Comparison of ENCODE assay signal across 23 mouse cellular contexts in the genomic region with DNA sequence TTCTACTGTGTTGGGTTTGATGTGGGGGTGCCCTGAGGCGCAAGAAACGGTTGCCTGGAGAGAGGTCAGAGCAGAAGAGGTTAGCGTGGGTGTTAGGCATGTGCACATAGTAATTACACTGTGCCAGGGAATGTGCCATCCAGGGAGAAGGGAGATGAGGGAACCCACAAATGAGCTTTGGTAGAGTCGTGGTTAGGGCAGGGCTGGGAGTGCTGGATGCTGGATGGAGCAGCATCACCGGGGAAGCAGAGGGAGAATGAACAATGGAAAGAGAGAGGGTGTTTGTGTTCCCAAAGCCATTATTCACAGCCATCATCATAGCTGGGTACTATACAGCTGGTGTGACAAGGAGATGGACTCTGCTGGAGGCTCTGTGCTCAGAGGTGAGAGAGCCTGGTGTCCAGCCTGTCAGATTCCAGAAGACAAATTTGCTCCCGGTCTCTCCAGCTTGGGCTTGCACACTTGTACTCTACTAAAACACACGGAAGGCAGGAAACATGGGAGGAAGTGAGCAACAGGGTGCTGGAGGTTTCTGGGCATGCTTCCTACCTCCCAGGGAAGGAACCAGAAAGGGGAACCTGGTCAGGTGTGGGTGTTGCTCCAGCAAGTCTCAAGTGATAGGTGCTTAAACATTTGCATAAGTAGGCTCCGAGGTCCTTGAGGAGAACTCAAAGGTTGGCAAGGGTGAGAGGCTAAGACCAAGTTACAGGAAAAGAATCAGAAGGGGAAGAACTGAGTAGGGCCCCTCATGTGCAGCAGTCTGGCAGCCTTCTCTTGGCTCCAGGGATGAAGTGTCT. TPM values are rescaled to one million over a fixed set of nuclear protein-coding genes. Genes with fewer than 3 reads are reported as not detected.
A peak's percentile ranks its signal among the peaks of the same experiment; 100 is the strongest.
DNase-seq lines count a peak whose midpoint lies in the region; ATAC-seq and TF ChIP-seq lines count a peak whose summit lies in the region.
"Had no signal": no experiment of that assay in that cellular context is flagged by ENCODE, and none has a peak within 500 bp of the region (broad histone marks: within the 10 kb centered on the region; RNA-seq: fewer than 3 reads in every experiment).

No protein-coding gene starts in this region.

- H3K4me1 ChIP-seq in liver, postnatal 0 days (ENCODE audit: insufficient read depth): peaks cover 13% of the 10 kb centered on the region
- peaks cover 2% of the 10 kb centered on the region; the same call in 1 of the 2 replicates for H3K4me1 ChIP-seq in testis, adult 2 months (ENCODE audit: control insufficient read depth, insufficient read depth, low read length)
- H3K4me1 ChIP-seq in stomach, postnatal 0 days (replicated peaks; ENCODE audit: control insufficient read depth, insufficient read depth): no peaks in the 10 kb centered on the region
- H3K4me1 ChIP-seq: hindbrain, embryonic 15.5 days; limb, embryonic 12.5 days had no signal

- 56% methylated on average over 8 of the region's 8 CpGs for WGBS in liver, postnatal 0 days (ENCODE audit: insufficient replicate concordance)
- 50% methylated on average over 8 of the region's 8 CpGs for WGBS in stomach, postnatal 0 days

- DNase-seq in liver, postnatal 0 days: no peak
- DNase-seq in liver: no peak
- DNase-seq in testis, postnatal 14 days (ENCODE audit: low spot score): no peak
- peak; percentile 50 for DNase-seq in lung, postnatal 25 days (ENCODE audit: low spot score)
- DNase-seq in stomach, postnatal 0 days (ENCODE audit: low spot score): no peak
- no peak for DNase-seq in cerebellum, postnatal 10 days
- DNase-seq in kidney, adult 18-20 months: no peak
- DNase-seq: adrenal gland, adult 8-10 months; cerebellum, adult 8-10 months; forebrain, postnatal 0 days; gastrocnemius, postnatal 36 days; kidney, postnatal 36 days; liver, embryonic 13.5 days; midbrain, embryonic 14.5 days; right cerebral cortex, postnatal 14 days; thymus, adult 2 months; thymus, postnatal 4 days had no signal

- H3K36me3 ChIP-seq in liver, postnatal 0 days (replicated peaks; ENCODE audit: insufficient read depth, low read length): no peaks in the 10 kb centered on the region
- H3K36me3 ChIP-seq in testis, adult 2 months (ENCODE audit: control insufficient read depth, insufficient read depth, low read length): no peaks in the 10 kb centered on the region
- H3K36me3 ChIP-seq in stomach, postnatal 0 days (ENCODE audit: control insufficient read depth, insufficient read depth, low read length): no peaks in the 10 kb centered on the region
- H3K36me3 ChIP-seq: G1E; hindbrain, embryonic 15.5 days; limb, embryonic 12.5 days; liver, embryonic 13.5 days had no signal

- H3K4me2 ChIP-seq in liver, postnatal 0 days (ENCODE audit: low read depth, low read length): no peak overlapping the region
- no peak overlapping the region for H3K4me2 ChIP-seq in stomach, postnatal 0 days (replicated peaks; ENCODE audit: low read depth)
- H3K4me2 ChIP-seq: hindbrain, embryonic 15.5 days; limb, embryonic 12.5 days; liver, embryonic 13.5 days had no signal

- no peak overlapping the region for H3K4me3 ChIP-seq in liver, postnatal 0 days (ENCODE audit: low read depth, low read length)
- peak overlapping the region; percentile 68 for H3K4me3 ChIP-seq in testis, adult 2 months (ENCODE audit: control insufficient read depth, low read depth, low read length)
- H3K4me3 ChIP-seq in stomach, postnatal 0 days (ENCODE audit: low read depth, low read length): no peak overlapping the region
- H3K4me3 ChIP-seq: hindbrain, embryonic 15.5 days; limb, embryonic 12.5 days; liver, embryonic 13.5 days had no signal

- no peaks in the 10 kb centered on the region for H3K27me3 ChIP-seq in liver, postnatal 0 days (ENCODE audit: insufficient read depth, low read length)
- H3K27me3 ChIP-seq in testis, adult 2 months (ENCODE audit: control insufficient read depth, insufficient read depth, low read length): no peaks in the 10 kb centered on the region
- no peaks in the 10 kb centered on the region for H3K27me3 ChIP-seq in stomach, postnatal 0 days (ENCODE audit: control insufficient read depth, insufficient read depth, low read length)
- H3K27me3 ChIP-seq: hindbrain, embryonic 15.5 days; limb, embryonic 12.5 days had no signal

- TF ChIP-seq CTCF in liver, postnatal 0 days (IDR thresholded peaks at IDR 0.05; ENCODE audit: low read depth): no peak
- TF ChIP-seq CTCF in testis, adult 2 months (IDR thresholded peaks at IDR 0.05; ENCODE audit: control insufficient read depth, insufficient read depth, insufficient replicate concordance, low read depth, low read length): no peak
- TF ChIP-seq CTCF in stomach, postnatal 0 days (IDR thresholded peaks at IDR 0.05; ENCODE audit: low read depth): no peak

- TF ChIP-seq EP300 in liver, postnatal 0 days (IDR thresholded peaks at IDR 0.05; ENCODE audit: low read depth): no peak
- TF ChIP-seq EP300 in stomach, postnatal 0 days (optimal IDR thresholded peaks at IDR 0.05): no peak

- H3K27ac ChIP-seq in liver, postnatal 0 days (ENCODE audit: low read depth): 0 out of 2 replicates have a peak overlapping the region, but pooled peaks have one; percentile 3
- no peak overlapping the region for H3K27ac ChIP-seq in testis, adult 2 months (ENCODE audit: control insufficient read depth, insufficient read depth, low read depth, low read length)
- H3K27ac ChIP-seq in stomach, postnatal 0 days (replicated peaks): no peak overlapping the region
- H3K27ac ChIP-seq: hindbrain, embryonic 15.5 days; limb, embryonic 12.5 days; liver, embryonic 13.5 days had no signal

- H3K9me3 ChIP-seq in liver, postnatal 0 days (ENCODE audit: low read length): no peaks in the 10 kb centered on the region
- H3K9me3 ChIP-seq in stomach, postnatal 0 days (ENCODE audit: control insufficient read depth, low read length): no peaks in the 10 kb centered on the region
- H3K9me3 ChIP-seq: G1E; hindbrain, embryonic 15.5 days; limb, embryonic 12.5 days; liver, embryonic 13.5 days had no signal

- H3K9ac ChIP-seq in liver, postnatal 0 days (replicated peaks): no peak overlapping the region
- H3K9ac ChIP-seq in stomach, postnatal 0 days (ENCODE audit: low read length): no peak overlapping the region
- H3K9ac ChIP-seq: forebrain, postnatal 0 days; hindbrain, embryonic 15.5 days; limb, embryonic 12.5 days; liver, embryonic 13.5 days had no signal

- 0 out of 2 replicates have a peak, but pooled peaks have one; percentile 36 for TF ChIP-seq POLR2A in testis, adult 2 months (IDR thresholded peaks at IDR 0.05; ENCODE audit: control insufficient read depth, low read depth, low read length)

- no peak for ATAC-seq in liver, postnatal 0 days
- peak; percentile 24; the same call in 1 of the 2 replicates for ATAC-seq in stomach, postnatal 0 days (ENCODE audit: low FRiP score, low TSS enrichment)
- ATAC-seq: activated CD4-positive, CD25-positive, alpha-beta regulatory T cell, adult 4 months; forebrain, postnatal 0 days had no signal

RNA-seq across cellular contexts. Expression of a gene that starts 6.0 kb away (rescaled TPM):
- polyA plus RNA-seq in liver, postnatal 0 days (2015; fragmentation: Nextera tagmentation; extraction: Ambion mirVana): 18.5 and 21.2 TPM in 2 replicates
- polyA plus RNA-seq in testis, adult 2 months (2012; rRNA removed): 40.9 and 41.4 TPM in 2 replicates
- 25.7 and 27.3 TPM in 2 replicates for polyA plus RNA-seq in stomach, postnatal 0 days (2015; fragmentation: Nextera tagmentation; extraction: Ambion mirVana)

RNA-seq across cellular contexts. Expression of a gene that starts 14.4 kb away (rescaled TPM):
- polyA plus RNA-seq in liver, postnatal 0 days (2015; fragmentation: Nextera tagmentation; extraction: Ambion mirVana): 3.6 and 4.7 TPM in 2 replicates
- polyA plus RNA-seq in testis, adult 2 months (2012; rRNA removed): 0.27 and 0.65 TPM in 2 replicates
- polyA plus RNA-seq in stomach, postnatal 0 days (2015; fragmentation: Nextera tagmentation; extraction: Ambion mirVana): 79.0 and 80.6 TPM in 2 replicates
- polyA plus RNA-seq: activated CD4-positive, CD25-positive, alpha-beta regulatory T cell, adult 4 months had no signal

RNA-seq across cellular contexts. Expression of a gene that starts 17.4 kb away (rescaled TPM):
- polyA plus RNA-seq in liver, postnatal 0 days (2015; fragmentation: Nextera tagmentation; extraction: Ambion mirVana): 98.6 and 103 TPM in 2 replicates
- 322 and 330 TPM in 2 replicates for polyA plus RNA-seq in testis, adult 2 months (2012; rRNA removed)
- 92.3 and 99.5 TPM in 2 replicates for polyA plus RNA-seq in stomach, postnatal 0 days (2015; fragmentation: Nextera tagmentation; extraction: Ambion mirVana)

RNA-seq across cellular contexts. Expression of a gene that starts 17.4 kb away (rescaled TPM):
- 13.2 and 14.5 TPM in 2 replicates for polyA plus RNA-seq in liver, postnatal 0 days (2015; fragmentation: Nextera tagmentation; extraction: Ambion mirVana)
- polyA plus RNA-seq in testis, adult 2 months (2012; rRNA removed): 142 and 144 TPM in 2 replicates
- 16.8 and 19.8 TPM in 2 replicates for polyA plus RNA-seq in stomach, postnatal 0 days (2015; fragmentation: Nextera tagmentation; extraction: Ambion mirVana)

RNA-seq across cellular contexts. Expression of a gene that starts 30.2 kb away (rescaled TPM):
- polyA plus RNA-seq in liver, postnatal 0 days (2015; fragmentation: Nextera tagmentation; extraction: Ambion mirVana): 191 and 192 TPM in 2 replicates
- polyA plus RNA-seq in testis, adult 2 months (2012; rRNA removed): 0.13 TPM in 1 of 2 replicates, not detected in the other
- polyA plus RNA-seq in stomach, postnatal 0 days (2015; fragmentation: Nextera tagmentation; extraction: Ambion mirVana): 12.3 and 13.6 TPM in 2 replicates
- polyA plus RNA-seq: activated CD4-positive, CD25-positive, alpha-beta regulatory T cell, adult 4 months; forebrain, embryonic 11.5 days; G1E; limb, embryonic 12.5 days had no signal

Comparison
In these comparisons a context has a peak if more than half of its experiments do, and no peak if none do; other contexts are left out.
1. RNA of a gene that starts 14.4 kb away (polyA plus RNA-seq): 79.0 to 80.6 TPM in stomach, postnatal 0 days; 3.6 to 4.7 TPM in liver, postnatal 0 days and 0.27 to 0.65 TPM in testis, adult 2 months; every median in the first group is over 10 times any median in the second.